Mouse (Mus musculus) erythroblast, embryonic 14.5 days (primary cell): ENCODE data around the gene Xirp1. TPM values are rescaled to one million over a fixed set of nuclear protein-coding genes. Genes with fewer than 3 reads are reported as not detected.

ENCODE experiments used
- H3K27me3 ChIP-seq: 2 replicates; pipeline ENCODE4 v1.6.1; 2012; ENCODE audit warnings: inconsistent platforms; ENCODE audit not compliant: control insufficient read depth
- H3K36me3 ChIP-seq: 2 replicates; pipeline ENCODE4 v1.6.1; 2012; ENCODE audit warnings: mild to moderate bottlenecking, inconsistent platforms; ENCODE audit not compliant: control insufficient read depth
- H3K4me1 ChIP-seq: 2 replicates; pipeline ENCODE4 v1.6.1; 2012; ENCODE audit warnings: inconsistent platforms; ENCODE audit not compliant: control insufficient read depth
- H3K4me3 ChIP-seq: replicated peaks from 2 replicates; pipeline ENCODE3; 2012; ENCODE audit warnings: moderate library complexity, mild to moderate bottlenecking, inconsistent platforms
- H3K9me3 ChIP-seq: 2 replicates; pipeline ENCODE4 v1.6.1; 2012; ENCODE audit warnings: low read length, inconsistent platforms, mixed read lengths; ENCODE audit not compliant: control insufficient read depth
- GATA1 ChIP-seq: IDR thresholded peaks from 2 replicates; pipeline ENCODE4 v1.6.1; 2012; ENCODE audit warnings: low read length, inconsistent platforms, mixed read lengths
- TAL1 ChIP-seq: IDR thresholded peaks from 3 replicates; pipeline ENCODE4 v1.6.1; 2012; ENCODE audit warnings: low read length, inconsistent platforms, mixed read lengths
- polyA plus RNA-seq: library from polyadenylated mRNA; stranded (reverse); fragments of >175 nt; gene quantifications from 2 replicates; pipeline ENCODE4 v1.2.3, GENCODE M21; 2012

The Xirp1 gene
- polyA plus RNA-seq, 1 experiment: not detected

- Histone ChIP-seq H3K36me3 (no peaks in the 10 kb centered on the region), H3K9me3 (peaks cover 3% of the 10 kb centered on the region; the same call in 1 of the 2 replicates), H3K4me1 (peaks cover 11% of the 10 kb centered on the region), H3K27me3 (peaks cover 12% of the 10 kb centered on the region), H3K4me3 (no peak overlapping the region)
- TF ChIP-seq TAL1: no peak
Observed at GRCm38 (mm10) chr9:120011533-120011932, 11.9 kb downstream of the Xirp1 start.

- Histone ChIP-seq H3K4me3 (peak overlapping the region; percentile 35), H3K9me3 (peaks cover 3% of the 10 kb centered on the region; the same call in 1 of the 2 replicates), H3K4me1 (peaks cover 11% of the 10 kb centered on the region), H3K27me3 (peaks cover 12% of the 10 kb centered on the region), H3K36me3 (no peaks in the 10 kb centered on the region)
- TF ChIP-seq TAL1: no peak
- no peak for TF ChIP-seq GATA1
Observed at GRCm38 (mm10) chr9:120010781-120011511, 12.5 kb downstream of the Xirp1 start.

- H3K27me3 ChIP-seq: peaks cover 12% of the 10 kb centered on the region
- TF ChIP-seq TAL1: no peak
Observed at GRCm38 (mm10) chr9:120009871-120010270, 13.5 kb downstream of the Xirp1 start.

GRCm38 (mm10) chr9:120009226-120009841 is 14.1 kb downstream of the Xirp1 start:
- no peak overlapping the region for H3K4me3 ChIP-seq
- H3K9me3 ChIP-seq: peaks cover 3% of the 10 kb centered on the region; the same call in 1 of the 2 replicates
- H3K27me3 ChIP-seq: peaks cover 12% of the 10 kb centered on the region
- no peak for TF ChIP-seq TAL1
- TF ChIP-seq GATA1: no peak
- no peaks in the 10 kb centered on the region for H3K36me3 ChIP-seq
- H3K4me1 ChIP-seq: peaks cover 11% of the 10 kb centered on the region

More at GRCm38 (mm10) chr9:120009871-120010270, 13.5 kb downstream of the Xirp1 start:
- Histone ChIP-seq H3K4me1 (peaks cover 11% of the 10 kb centered on the region), H3K36me3 (no peaks in the 10 kb centered on the region), H3K9me3 (peaks cover 3% of the 10 kb centered on the region; the same call in 1 of the 2 replicates), H3K4me3 (no peak overlapping the region)

- Histone ChIP-seq H3K4me1 (peaks cover 16% of the 10 kb centered on the region), H3K27me3 (peaks cover 9% of the 10 kb centered on the region), H3K36me3 (no peaks in the 10 kb centered on the region), H3K9me3 (peaks cover 3% of the 10 kb centered on the region; the same call in 1 of the 2 replicates), H3K4me3 (no peak overlapping the region)
- TF ChIP-seq GATA1: no peak
Observed at GRCm38 (mm10) chr9:120007833-120008232, 15.6 kb downstream of the Xirp1 start.

- Histone ChIP-seq H3K4me3 (no peak overlapping the region), H3K27me3 (peaks cover 5% of the 10 kb centered on the region), H3K4me1 (peaks cover 27% of the 10 kb centered on the region), H3K9me3 (peaks cover 3% of the 10 kb centered on the region; the same call in 1 of the 2 replicates), H3K36me3 (no peaks in the 10 kb centered on the region)
- TF ChIP-seq GATA1 (no peak), TAL1 (no peak)
Observed at GRCm38 (mm10) chr9:120005936-120006335, 17.5 kb downstream of the Xirp1 start.

- TF ChIP-seq TAL1 (no peak), GATA1 (no peak)
- no peak overlapping the region for H3K4me3 ChIP-seq
- peaks cover 3% of the 10 kb centered on the region; the same call in 1 of the 2 replicates for H3K9me3 ChIP-seq
- H3K4me1 ChIP-seq: peaks cover 23% of the 10 kb centered on the region
- 0 out of 2 replicates have a peak, but pooled peaks cover 4% of the 10 kb centered on the region for H3K27me3 ChIP-seq
- no peaks in the 10 kb centered on the region for H3K36me3 ChIP-seq
Observed at GRCm38 (mm10) chr9:120002893-120003292, 20.5 kb downstream of the Xirp1 start.

GRCm38 (mm10) chr9:120001945-120002725 is 21.3 kb downstream of the Xirp1 start:
- 0 out of 2 replicates have a peak, but pooled peaks cover 4% of the 10 kb centered on the region for H3K27me3 ChIP-seq
- TF ChIP-seq TAL1: no peak
- TF ChIP-seq GATA1: no peak
- peaks cover 23% of the 10 kb centered on the region for H3K4me1 ChIP-seq
- no peaks in the 10 kb centered on the region for H3K36me3 ChIP-seq
- peak overlapping the region; percentile 58 for H3K4me3 ChIP-seq
- H3K9me3 ChIP-seq: no peaks in the 10 kb centered on the region

- peaks cover 23% of the 10 kb centered on the region for H3K4me1 ChIP-seq
- H3K36me3 ChIP-seq: no peaks in the 10 kb centered on the region
- no peak for TF ChIP-seq GATA1
- TF ChIP-seq TAL1: no peak
- 0 out of 2 replicates have a peak, but pooled peaks cover 4% of the 10 kb centered on the region for H3K27me3 ChIP-seq
- H3K4me3 ChIP-seq: no peak overlapping the region
- H3K9me3 ChIP-seq: no peaks in the 10 kb centered on the region
Observed at GRCm38 (mm10) chr9:120000761-120001160, 22.6 kb downstream of the Xirp1 start.
